Mouse (Mus musculus) kidney, embryonic 15.5 days (tissue): ENCODE results near the gene Eif1. TPM values are rescaled to one million over a fixed set of nuclear protein-coding genes. Genes with fewer than 3 reads are reported as not detected.
"Not testable (repeated sequence)": the region's sequence is repeated elsewhere in the genome, so short reads cannot be mapped to it uniquely, and the experiment has no call there.

Experiments used
- ATAC-seq: fragments of 200-750 bp; cut with Nextera tagmentation; replicated peaks from 2 replicates; pipeline ENCODE4 v1.8.0; 2017; ENCODE audit warnings: moderate TSS enrichment; ENCODE audit not compliant: low FRiP score
- H3K27ac ChIP-seq: fragments of 300-500 bp; sonication (generic); 2 replicates; pipeline ENCODE4 v1.5.1; 2015; ENCODE audit warnings: mild to moderate bottlenecking, inconsistent platforms
- H3K27me3 ChIP-seq: fragments of 300-500 bp; sonication (generic); 2 replicates; pipeline ENCODE4 v1.6.1; 2015; ENCODE audit warnings: inconsistent platforms
- H3K36me3 ChIP-seq: fragments of 300-500 bp; sonication (generic); 2 replicates; pipeline ENCODE4 v1.6.1; 2015; ENCODE audit warnings: inconsistent platforms
- H3K4me1 ChIP-seq: fragments of 300-500 bp; sonication (generic); 2 replicates; pipeline ENCODE4 v1.6.1; 2015; ENCODE audit warnings: inconsistent platforms
- H3K4me2 ChIP-seq: fragments of 300-500 bp; sonication (generic); 2 replicates; pipeline ENCODE4 v1.6.1; 2015; ENCODE audit warnings: moderate library complexity, mild to moderate bottlenecking, inconsistent platforms
- H3K4me3 ChIP-seq: fragments of 300-500 bp; sonication (generic); replicated peaks from 2 replicates; pipeline ENCODE4 v1.5.1; 2015; ENCODE audit warnings: mild to moderate bottlenecking, inconsistent platforms
- H3K9ac ChIP-seq: fragments of 300-500 bp; sonication (generic); 2 replicates; pipeline ENCODE4 v1.6.1; 2015; ENCODE audit warnings: mild to moderate bottlenecking, inconsistent platforms
- H3K9me3 ChIP-seq: fragments of 300-500 bp; sonication (generic); replicated peaks from 2 replicates; pipeline ENCODE4 v1.6.1; 2016; ENCODE audit warnings: inconsistent platforms
- WGBS: fragments of 180-500 bp; shearing (Covaris S2); methylation state at CpG from one replicate; pipeline ENCODE4 v1.1.7; 2015; ENCODE audit warnings: mixed read lengths; 5-methylcytosine and 5-hydroxymethylcytosine counted together
- polyA plus RNA-seq: library from polyadenylated mRNA; unstranded; fragments of >200 nt; fragmentation: Nextera tagmentation; extraction: Ambion mirVana; gene quantifications from 2 replicates; pipeline ENCODE4 v1.2.1, GENCODE M21; 2015

The Eif1 gene
- polyA plus RNA-seq, 1 experiment from 2014 or later: 1,620 TPM

- no peaks in the 10 kb centered on the region for H3K36me3 ChIP-seq
- peaks cover 25% of the 10 kb centered on the region for H3K4me1 ChIP-seq
- H3K27ac ChIP-seq: no peak overlapping the region
- no peak for ATAC-seq
- peaks cover 80% of the 10 kb centered on the region for H3K27me3 ChIP-seq
- 13% methylated on average over 9 of the region's 9 CpGs for WGBS
- H3K9me3 ChIP-seq: no peaks in the 10 kb centered on the region
- peak overlapping the region; percentile 60 for H3K4me3 ChIP-seq
- no peak overlapping the region for H3K9ac ChIP-seq
- H3K4me2 ChIP-seq: peak overlapping the region; percentile 96
Measured at GRCm38 (mm10) chr11:100356819-100357211, 37.1 kb downstream of the Eif1 start.

- WGBS: 54% methylated on average over 5 of the region's 5 CpGs
- Histone ChIP-seq H3K9me3 (no peaks in the 10 kb centered on the region), H3K27ac (no peak overlapping the region), H3K27me3 (peaks cover 79% of the 10 kb centered on the region), H3K4me1 (peaks cover 21% of the 10 kb centered on the region), H3K4me3 (no peak overlapping the region), H3K4me2 (no peak overlapping the region), H3K9ac (no peak overlapping the region), H3K36me3 (no peaks in the 10 kb centered on the region)
- no peak for ATAC-seq
Measured at GRCm38 (mm10) chr11:100357408-100357807, 37.7 kb downstream of the Eif1 start.

DNA sequence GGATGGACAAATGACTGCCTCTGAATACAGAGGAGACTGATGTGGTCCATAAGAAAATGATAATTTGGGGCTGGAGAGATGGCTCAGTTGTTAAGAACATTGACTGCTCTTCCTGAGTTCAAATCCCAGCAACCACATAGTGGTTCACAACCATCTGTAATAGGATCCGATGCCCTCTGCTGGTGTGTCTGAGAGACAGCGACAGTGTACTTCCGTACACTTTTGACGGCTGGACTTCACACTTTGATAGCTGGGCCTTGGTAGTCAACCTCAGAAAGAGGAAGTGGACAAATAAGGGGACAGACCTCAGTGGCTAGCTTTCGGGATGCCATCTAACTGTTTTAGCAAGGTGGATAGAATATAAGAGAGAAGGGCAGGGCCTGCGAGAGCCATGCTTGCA lies 40.5 kb downstream of the Eif1 start:
- H3K9me3 ChIP-seq: no peaks in the 10 kb centered on the region
- H3K27ac ChIP-seq: no peak overlapping the region
- 84% methylated on average over 6 of the region's 6 CpGs for WGBS
- no peak overlapping the region for H3K4me2 ChIP-seq
- peaks cover 62% of the 10 kb centered on the region for H3K27me3 ChIP-seq
- no peak overlapping the region for H3K4me3 ChIP-seq
- H3K9ac ChIP-seq: no peak overlapping the region
- H3K36me3 ChIP-seq: no peaks in the 10 kb centered on the region
- peaks cover 21% of the 10 kb centered on the region for H3K4me1 ChIP-seq
- ATAC-seq: no peak

GRCm38 (mm10) chr11:100361059-100361458 lies 41.4 kb downstream of the Eif1 start:
- H3K9ac ChIP-seq, H3K4me2 ChIP-seq, H3K36me3 ChIP-seq, ATAC-seq, H3K9me3 ChIP-seq, H3K27ac ChIP-seq, H3K4me3 ChIP-seq: not testable (repeated sequence)
- WGBS: no CpG with 5 or more reads among the region's 13 CpGs
- H3K4me1 ChIP-seq: peaks cover 12% of the 10 kb centered on the region
- peaks cover 53% of the 10 kb centered on the region for H3K27me3 ChIP-seq

DNA sequence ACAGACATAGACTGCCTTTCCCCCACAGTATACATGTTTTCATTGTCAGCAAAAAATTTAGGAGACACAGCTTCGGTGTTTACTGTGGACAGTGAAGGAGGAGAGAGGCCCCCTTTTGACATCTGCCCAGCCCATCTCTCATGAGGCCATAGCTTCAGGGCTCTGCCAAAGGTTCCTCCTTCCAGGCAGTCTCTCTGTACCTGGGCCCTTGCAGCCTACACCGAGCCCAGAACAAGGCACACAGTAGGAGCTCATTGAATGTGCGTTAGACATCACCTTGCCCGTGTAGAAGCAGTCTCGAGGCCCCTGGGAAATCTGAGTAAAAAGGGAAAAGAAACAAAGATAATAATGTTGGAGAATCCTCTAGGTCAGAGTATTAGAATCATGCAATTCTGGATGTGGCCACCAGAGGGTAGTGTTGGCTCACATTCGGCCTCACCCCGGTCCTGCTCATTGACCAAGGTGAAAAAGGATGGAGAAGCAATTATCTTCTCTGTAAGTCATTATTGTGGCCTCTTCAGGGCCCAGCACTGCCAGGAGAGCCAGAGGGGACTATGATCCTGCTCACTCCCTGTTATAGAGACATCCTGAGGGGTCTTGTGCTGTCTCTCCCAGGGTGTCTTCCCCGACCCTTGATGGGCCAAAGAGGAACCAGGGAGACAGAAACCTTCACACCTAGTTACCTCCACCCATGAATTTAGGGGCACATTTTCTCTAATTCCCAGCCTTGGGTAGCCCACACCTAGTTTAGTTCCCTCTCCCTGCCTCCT lies 42.7 kb downstream of the Eif1 start:
- Histone ChIP-seq H3K27ac (no peak overlapping the region), H3K4me3 (no peak overlapping the region), H3K4me2 (no peak overlapping the region), H3K9ac (no peak overlapping the region), H3K36me3 (no peaks in the 10 kb centered on the region), H3K4me1 (peaks cover 7% of the 10 kb centered on the region), H3K27me3 (peaks cover 41% of the 10 kb centered on the region), H3K9me3 (no peaks in the 10 kb centered on the region)
- whole genome bisulfite sequencing: 11% methylated on average over 8 of the region's 8 CpGs
- peak; percentile 50 for ATAC-seq

DNA sequence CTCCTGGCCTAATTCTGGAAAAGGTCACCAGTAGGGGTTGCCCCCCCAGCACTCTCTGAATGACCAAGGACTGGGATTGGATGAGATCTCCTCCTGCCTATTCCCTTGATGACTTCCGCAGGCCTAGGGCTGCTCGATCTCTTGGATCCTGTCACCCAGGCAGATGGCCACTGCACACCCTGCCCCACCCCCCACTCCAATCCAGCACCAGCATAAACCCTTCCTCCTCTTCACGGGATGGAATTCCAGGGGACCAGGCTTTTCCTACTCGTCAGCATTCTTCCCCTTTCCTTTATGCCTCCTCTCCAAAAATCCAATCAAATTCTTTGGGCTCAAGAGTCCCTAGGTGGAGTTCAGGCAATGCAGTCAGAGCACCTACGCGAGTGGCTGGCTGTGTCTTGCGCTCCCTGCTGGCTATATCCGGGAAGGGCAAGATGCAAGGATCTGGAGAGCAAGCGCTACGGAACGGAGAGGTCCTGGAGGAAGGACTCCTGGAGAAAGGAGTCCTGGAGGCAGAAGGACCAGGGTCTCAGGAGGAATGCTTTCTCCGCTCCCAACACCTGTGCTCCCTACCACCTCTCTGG lies 43.4 kb downstream of the Eif1 start:
- no peak overlapping the region for H3K27ac ChIP-seq
- WGBS: 14% methylated on average over 12 of the region's 12 CpGs
- H3K4me3 ChIP-seq: no peak overlapping the region
- peak; percentile 49; the same call in 1 of the 2 replicates for ATAC-seq
- no peaks in the 10 kb centered on the region for H3K9me3 ChIP-seq
- H3K9ac ChIP-seq: no peak overlapping the region
- peaks cover 35% of the 10 kb centered on the region for H3K27me3 ChIP-seq
- H3K36me3 ChIP-seq: no peaks in the 10 kb centered on the region
- no peak overlapping the region for H3K4me2 ChIP-seq
- H3K4me1 ChIP-seq: peaks cover 7% of the 10 kb centered on the region

- Histone ChIP-seq H3K27me3 (0 out of 2 replicates have a peak, but pooled peaks cover 1% of the 10 kb centered on the region), H3K4me3 (no peak overlapping the region), H3K4me2 (no peak overlapping the region), H3K4me1 (peaks cover 10% of the 10 kb centered on the region), H3K36me3 (peaks cover 51% of the 10 kb centered on the region), H3K9me3 (no peaks in the 10 kb centered on the region), H3K9ac (no peak overlapping the region), H3K27ac (no peak overlapping the region)
- ATAC-seq: no peak
- WGBS: 36% methylated on average over 7 of the region's 7 CpGs
Measured at GRCm38 (mm10) chr11:100369145-100369544, 49.5 kb downstream of the Eif1 start.

DNA sequence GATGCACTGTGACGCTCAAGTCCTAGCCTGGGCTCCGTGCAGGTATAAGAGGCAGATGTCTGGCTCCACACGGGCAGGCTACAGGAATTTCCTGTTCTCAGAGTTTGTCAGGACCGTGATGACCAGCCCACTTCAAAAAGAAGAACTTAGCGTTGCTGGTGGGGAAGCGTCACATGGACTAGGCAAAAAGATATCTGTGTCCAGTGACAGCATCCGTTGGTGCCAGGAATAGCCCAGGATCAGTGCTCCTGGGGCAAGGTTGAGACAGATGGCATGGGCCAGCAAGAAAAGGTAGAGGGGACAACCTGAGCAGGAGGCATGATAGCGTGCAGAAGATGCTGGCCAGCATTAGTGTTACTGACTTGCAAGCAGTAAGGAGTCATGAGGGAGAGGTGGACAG lies 50.1 kb downstream of the Eif1 start:
- Histone ChIP-seq H3K4me2 (no peak overlapping the region), H3K27ac (no peak overlapping the region), H3K9me3 (no peaks in the 10 kb centered on the region), H3K4me1 (peaks cover 10% of the 10 kb centered on the region), H3K36me3 (peaks cover 55% of the 10 kb centered on the region), H3K9ac (no peak overlapping the region), H3K27me3 (no peaks in the 10 kb centered on the region), H3K4me3 (no peak overlapping the region)
- 67% methylated on average over 8 of the region's 8 CpGs for WGBS
- ATAC-seq: no peak

Other genes with a start within 250 kb of the Eif1 start
- gene Krt32, start 231.7 kb upstream of the Eif1 start, polyA plus RNA-seq: not detected in 2 replicates
- gene Krt35, start 223.6 kb upstream of the Eif1 start, polyA plus RNA-seq: not detected in 2 replicates
- 0.86 and 1.2 TPM in 2 replicates for gene Krt36, start 214.3 kb upstream of the Eif1 start, polyA plus RNA-seq
- 0.51 and 0.57 TPM in 2 replicates for gene Krt13, start 198.3 kb upstream of the Eif1 start, polyA plus RNA-seq
- gene Krt15, start 184.0 kb upstream of the Eif1 start, polyA plus RNA-seq: 5.0 and 14.8 TPM in 2 replicates
- gene Krt19, start 171.2 kb upstream of the Eif1 start, polyA plus RNA-seq: 69.7 and 75.3 TPM in 2 replicates
- gene Krt9, start 126.6 kb upstream of the Eif1 start, polyA plus RNA-seq: not detected in 2 replicates
- gene Krt14, start 112.3 kb upstream of the Eif1 start, polyA plus RNA-seq: 4.9 and 5.8 TPM in 2 replicates
- gene Krt16, start 71.0 kb upstream of the Eif1 start, polyA plus RNA-seq: 0.55 TPM in 1 of 2 replicates, not detected in the other
- gene Krt17, start 58.9 kb upstream of the Eif1 start, polyA plus RNA-seq: 0.51 and 2.4 TPM in 2 replicates
- not detected in 2 replicates for gene Krt42, start 50.0 kb upstream of the Eif1 start, polyA plus RNA-seq
- gene Gast, start 14.5 kb downstream of the Eif1 start, polyA plus RNA-seq: not detected in 2 replicates
- gene Hap1, start 36.2 kb downstream of the Eif1 start, polyA plus RNA-seq: 15.0 and 19.6 TPM in 2 replicates
- 107 and 121 TPM in 2 replicates for gene Jup, start 77.9 kb downstream of the Eif1 start, polyA plus RNA-seq
- 59.0 and 67.2 TPM in 2 replicates for gene P3h4, start 95.0 kb downstream of the Eif1 start, polyA plus RNA-seq
- gene Fkbp10, start 95.8 kb downstream of the Eif1 start, polyA plus RNA-seq: 130 and 139 TPM in 2 replicates
- 119 and 121 TPM in 2 replicates for gene Nt5c3b, start 121.9 kb downstream of the Eif1 start, polyA plus RNA-seq
- gene Klhl10, start 122.0 kb downstream of the Eif1 start, polyA plus RNA-seq: 0.44 and 0.54 TPM in 2 replicates
- 8.4 and 10.0 TPM in 2 replicates for gene Klhl11, start 152.9 kb downstream of the Eif1 start, polyA plus RNA-seq
- gene Acly, start 208.1 kb downstream of the Eif1 start, polyA plus RNA-seq: 151 and 175 TPM in 2 replicates
- gene Ttc25, start 225.7 kb downstream of the Eif1 start, polyA plus RNA-seq: 0.99 and 1.1 TPM in 2 replicates